ENCODE assay signal across 7 mouse cellular contexts in the genomic region with DNA sequence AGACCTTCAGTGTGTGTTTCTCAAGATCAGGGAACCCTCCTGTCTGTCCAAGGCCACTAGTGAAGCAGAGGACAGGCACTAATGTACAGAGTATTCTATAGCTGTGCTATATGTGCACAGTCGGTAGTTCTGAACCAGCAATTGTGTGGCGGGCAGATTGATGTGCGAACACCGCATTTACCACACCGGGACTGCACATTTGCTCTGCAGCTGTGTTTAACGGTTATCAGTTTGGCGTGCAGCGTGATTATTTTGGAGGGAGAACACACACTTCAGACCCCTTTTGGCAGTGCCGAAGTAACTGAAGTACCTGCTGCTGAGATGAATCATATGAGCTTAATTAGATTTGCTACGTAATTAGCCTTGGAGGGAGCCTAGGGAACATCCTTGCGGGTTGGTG.
DNase-seq lines count a peak whose midpoint lies in the region; ATAC-seq and TF ChIP-seq lines count a peak whose summit lies in the region.

No protein-coding gene starts in this region.

- no peak for ATAC-seq in kidney, postnatal 0 days (replicated peaks; ENCODE audit: low FRiP score, low read depth)
- 0 out of 2 replicates have a peak, but pooled peaks have one; percentile 47 for ATAC-seq in forebrain, embryonic 15.5 days (replicated peaks)
- ATAC-seq in midbrain, embryonic 14.5 days (ENCODE audit: low FRiP score, low TSS enrichment): no peak

- peak overlapping the region; percentile 19; the same call in 1 of the 2 replicates for H3K4me2 ChIP-seq in kidney, postnatal 0 days (ENCODE audit: low read length)
- H3K4me2 ChIP-seq in forebrain, embryonic 15.5 days (replicated peaks): peak overlapping the region; percentile 3; the same call in 1 of the 2 replicates
- H3K4me2 ChIP-seq in midbrain, embryonic 14.5 days (ENCODE audit: low read length): no peak overlapping the region

- no peaks in the 10 kb centered on the region for H3K9me3 ChIP-seq in kidney, postnatal 0 days (replicated peaks; ENCODE audit: low read length)
- H3K9me3 ChIP-seq in embryonic facial prominence, embryonic 10.5 days: no peaks in the 10 kb centered on the region
- H3K9me3 ChIP-seq in forebrain, embryonic 15.5 days: no peaks in the 10 kb centered on the region
- H3K9me3 ChIP-seq in midbrain, embryonic 14.5 days (ENCODE audit: control insufficient read depth, low read length): no peaks in the 10 kb centered on the region

- H3K36me3 ChIP-seq in kidney, postnatal 0 days (ENCODE audit: insufficient read depth, low read length): no peaks in the 10 kb centered on the region
- no peaks in the 10 kb centered on the region for H3K36me3 ChIP-seq in embryonic facial prominence, embryonic 10.5 days (replicated peaks)
- no peaks in the 10 kb centered on the region for H3K36me3 ChIP-seq in forebrain, embryonic 15.5 days
- no peaks in the 10 kb centered on the region for H3K36me3 ChIP-seq in midbrain, embryonic 14.5 days (ENCODE audit: control insufficient read depth, insufficient read depth, low read length)

- H3K9ac ChIP-seq in kidney, postnatal 0 days (ENCODE audit: low read depth, low read length): no peak overlapping the region
- H3K9ac ChIP-seq in forebrain, embryonic 15.5 days (replicated peaks): no peak overlapping the region
- H3K9ac ChIP-seq in midbrain, embryonic 14.5 days (replicated peaks; ENCODE audit: low read length): no peak overlapping the region

- 40% methylated on average over 11 of the region's 11 CpGs for WGBS in kidney, postnatal 0 days
- WGBS in embryonic facial prominence, embryonic 10.5 days: 62% methylated on average over 11 of the region's 11 CpGs
- 13% methylated on average over 11 of the region's 11 CpGs for WGBS in forebrain, embryonic 15.5 days
- 22% methylated on average over 11 of the region's 11 CpGs for WGBS in midbrain, embryonic 14.5 days

- no peaks in the 10 kb centered on the region for H3K27me3 ChIP-seq in kidney, postnatal 0 days (ENCODE audit: insufficient read depth, low read length)
- no peaks in the 10 kb centered on the region for H3K27me3 ChIP-seq in embryonic facial prominence, embryonic 10.5 days (replicated peaks; ENCODE audit: low read depth, poor library complexity, severe bottlenecking)
- no peaks in the 10 kb centered on the region for H3K27me3 ChIP-seq in forebrain, embryonic 15.5 days
- H3K27me3 ChIP-seq in midbrain, embryonic 14.5 days (ENCODE audit: control insufficient read depth, insufficient read depth, low read length): no peaks in the 10 kb centered on the region

- H3K4me1 ChIP-seq in kidney, postnatal 0 days (replicated peaks; ENCODE audit: insufficient read depth, low read length): no peaks in the 10 kb centered on the region
- peaks cover 47% of the 10 kb centered on the region for H3K4me1 ChIP-seq in embryonic facial prominence, embryonic 10.5 days
- H3K4me1 ChIP-seq in forebrain, embryonic 15.5 days: peaks cover 26% of the 10 kb centered on the region
- peaks cover 16% of the 10 kb centered on the region for H3K4me1 ChIP-seq in midbrain, embryonic 14.5 days (ENCODE audit: control insufficient read depth, insufficient read depth, low read length)

- DNase-seq in kidney, postnatal 0 days (ENCODE audit: low spot score): no peak
- DNase-seq in kidney, adult 9 months: no peak
- DNase-seq in embryonic facial prominence, embryonic 10.5 days (ENCODE audit: low spot score): no peak
- peak; percentile 31 for DNase-seq in midbrain, embryonic 14.5 days
- DNase-seq in spleen, postnatal 36 days (ENCODE audit: low spot score in 2 of 2): no peak
- DNase-seq in urinary bladder, postnatal 4 days (ENCODE audit: low spot score in 2 of 2): no peak

- no peak overlapping the region for H3K27ac ChIP-seq in kidney, postnatal 0 days
- H3K27ac ChIP-seq in embryonic facial prominence, embryonic 10.5 days (replicated peaks): peak overlapping the region; percentile 51; the same call in 1 of the 2 replicates
- no peak overlapping the region for H3K27ac ChIP-seq in forebrain, embryonic 15.5 days (replicated peaks)
- no peak overlapping the region for H3K27ac ChIP-seq in midbrain, embryonic 14.5 days (replicated peaks; ENCODE audit: low read depth, low read length)

- H3K4me3 ChIP-seq in kidney, postnatal 0 days (replicated peaks; ENCODE audit: low read depth, low read length): no peak overlapping the region
- no peak overlapping the region for H3K4me3 ChIP-seq in embryonic facial prominence, embryonic 10.5 days
- H3K4me3 ChIP-seq in forebrain, embryonic 15.5 days: no peak overlapping the region
- H3K4me3 ChIP-seq in midbrain, embryonic 14.5 days (replicated peaks; ENCODE audit: low read depth, low read length): no peak overlapping the region

- TF ChIP-seq CTCF in kidney, postnatal 0 days (IDR thresholded peaks at IDR 0.05; ENCODE audit: low read depth): no peak
